ENCODE assay signal across 9 mouse cellular contexts in the genomic region with DNA sequence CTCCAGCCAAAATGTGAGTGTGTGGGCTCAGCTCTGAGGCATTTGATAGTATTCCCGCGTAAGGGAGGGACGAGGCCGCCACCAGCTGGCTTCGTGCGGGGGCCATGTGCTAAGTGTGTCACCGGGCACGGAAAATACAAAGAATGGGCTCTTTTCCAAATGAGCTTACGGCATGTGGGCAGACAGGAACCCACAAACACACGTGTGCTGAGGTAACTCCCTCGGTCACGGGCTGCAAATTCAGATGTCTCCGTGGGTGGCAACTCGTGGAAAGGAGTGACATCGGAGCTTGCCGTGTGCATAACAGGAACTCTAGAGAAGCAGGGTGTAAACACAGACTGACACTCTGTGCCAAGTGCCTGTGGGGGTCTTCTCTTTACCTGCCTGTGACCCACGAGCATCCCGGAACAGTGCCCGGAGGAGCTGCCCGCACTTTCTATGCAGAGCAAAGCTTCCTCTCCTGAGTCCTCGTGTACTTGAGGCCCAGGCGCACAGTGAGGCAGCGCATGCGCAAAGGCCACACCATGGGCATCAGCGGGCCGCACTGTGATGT.
DNase-seq lines count a peak whose midpoint lies in the region; ATAC-seq and TF ChIP-seq lines count a peak whose summit lies in the region.
"Had no signal": no experiment of that assay in that cellular context is flagged by ENCODE, and none has a peak within 500 bp of the region (broad histone marks: within the 10 kb centered on the region; RNA-seq: fewer than 3 reads in every experiment).

No protein-coding gene starts in this region.

- no peaks in the 10 kb centered on the region for H3K36me3 ChIP-seq in intestine, embryonic 14.5 days (ENCODE audit: control insufficient read depth, insufficient read depth, low read length)
- H3K36me3 ChIP-seq in intestine, postnatal 0 days (ENCODE audit: control insufficient read depth, insufficient read depth), result no peaks in the 10 kb centered on the region

- no peaks in the 10 kb centered on the region for H3K9me3 ChIP-seq in intestine, embryonic 14.5 days (ENCODE audit: control insufficient read depth, low read length)
- no peaks in the 10 kb centered on the region for H3K9me3 ChIP-seq in intestine, postnatal 0 days (ENCODE audit: control insufficient read depth)

- H3K9ac ChIP-seq in intestine, embryonic 14.5 days (ENCODE audit: low read length), result no peak overlapping the region
- H3K9ac ChIP-seq in intestine, postnatal 0 days (ENCODE audit: low read depth, low read length), result no peak overlapping the region

- no peaks in the 10 kb centered on the region for H3K27me3 ChIP-seq in intestine, embryonic 14.5 days (replicated peaks; ENCODE audit: control insufficient read depth, insufficient read depth, low read length)
- H3K27me3 ChIP-seq in intestine, postnatal 0 days (replicated peaks; ENCODE audit: control insufficient read depth, insufficient read depth, low read length), result no peaks in the 10 kb centered on the region
- H3K27me3 ChIP-seq: Patski had no signal

- H3K27ac ChIP-seq in intestine, embryonic 14.5 days (ENCODE audit: low read depth), result peak overlapping the region; percentile 65
- no peak overlapping the region for H3K27ac ChIP-seq in intestine, postnatal 0 days (ENCODE audit: low read depth, low read length)
- no peak overlapping the region for H3K27ac ChIP-seq in left cerebral cortex, adult 2 months

- DNase-seq in intestine, embryonic 14.5 days (ENCODE audit: low spot score), result no peak
- peak; percentile 74 to 76 for DNase-seq in cerebellum, postnatal 10 days
- peak; percentile 5 to 34 for DNase-seq in gastrocnemius, adult 8-10 months (ENCODE audit: low spot score in 2 of 2)
- peak; percentile 41 to 68 for DNase-seq in left cerebral cortex, adult 2 months (ENCODE audit: extremely low spot score in 1 of 2, low spot score in 2 of 2)
- DNase-seq in adrenal gland, adult 8-10 months, result no peak
- DNase-seq in thymus, postnatal 25 days, result no peak
- DNase-seq in Muller cell, postnatal 12 days (ENCODE audit: inconsistent ontology term), result no peak

- no peak for TF ChIP-seq CTCF in intestine, postnatal 0 days (IDR thresholded peaks at IDR 0.05; ENCODE audit: low read depth)
- no peak for TF ChIP-seq CTCF in left cerebral cortex, adult 2 months (IDR thresholded peaks at IDR 0.05)

- WGBS in intestine, embryonic 14.5 days, result 71% methylated on average over 26 of the region's 26 CpGs
- 76% methylated on average over 26 of the region's 26 CpGs for WGBS in intestine, postnatal 0 days

- H3K4me1 ChIP-seq in intestine, embryonic 14.5 days (replicated peaks; ENCODE audit: control insufficient read depth, insufficient read depth, low read length), result peaks cover 24% of the 10 kb centered on the region
- H3K4me1 ChIP-seq in intestine, postnatal 0 days (replicated peaks; ENCODE audit: control insufficient read depth, insufficient read depth, low read length), result 0 out of 2 replicates have a peak, but pooled peaks cover 2% of the 10 kb centered on the region

- ATAC-seq in intestine, embryonic 14.5 days (replicated peaks; ENCODE audit: low FRiP score, low TSS enrichment, low read depth), result no peak
- no peak for ATAC-seq in intestine, postnatal 0 days
- ATAC-seq: Patski had no signal

- H3K4me3 ChIP-seq in intestine, embryonic 14.5 days (ENCODE audit: low read depth, low read length), result no peak overlapping the region
- H3K4me3 ChIP-seq in intestine, postnatal 0 days (ENCODE audit: low read depth, low read length), result no peak overlapping the region
- no peak overlapping the region for H3K4me3 ChIP-seq in left cerebral cortex, adult 2 months

- intact Hi-C loops in left cerebral cortex, adult 2 months (cut with DNase I), result loop anchor here (5.0 kb wide), 1 partner anchor 78 kb away; no protein-coding TSS in a partner anchor

- no peak overlapping the region for H3K4me2 ChIP-seq in intestine, embryonic 14.5 days (ENCODE audit: low read length)
- no peak overlapping the region for H3K4me2 ChIP-seq in intestine, postnatal 0 days (replicated peaks; ENCODE audit: low read depth)

Comparison
In these comparisons a context has a peak if more than half of its experiments do, and no peak if none do; other contexts are left out.
1. DNase-seq: peak in cerebellum, postnatal 10 days (2 of 2), gastrocnemius, adult 8-10 months (2 of 2) and left cerebral cortex, adult 2 months (2 of 2); none in intestine, embryonic 14.5 days (single experiment), adrenal gland, adult 8-10 months (single experiment), thymus, postnatal 25 days (single experiment) and Muller cell, postnatal 12 days (single experiment).